Mouse (Mus musculus): ENCODE measurements around the gene Fut11.

DNA sequence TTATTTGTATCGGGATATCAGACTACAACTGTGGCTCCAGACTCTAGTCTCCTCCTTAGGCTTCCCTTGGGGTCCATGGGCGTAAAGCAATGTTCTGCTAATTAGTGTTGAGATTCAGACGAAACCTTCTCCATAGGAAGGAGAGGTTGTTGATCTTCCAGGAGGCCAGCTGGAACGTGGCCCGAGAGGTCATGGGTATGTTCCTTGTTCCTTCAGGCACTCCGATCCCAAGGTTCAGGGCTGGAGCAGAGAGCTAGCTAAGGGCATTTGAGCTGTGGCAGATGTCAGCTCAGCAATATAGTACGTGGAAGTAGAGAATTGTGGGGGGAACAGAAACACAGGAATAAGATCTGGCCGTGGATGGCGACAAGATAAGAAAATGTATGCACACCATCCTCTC, 39.0 kb upstream of the Fut11 start:
- no peak for TF ChIP-seq CTCF (IDR thresholded peaks at IDR 0.05)
- no peak for TF ChIP-seq POLR2A (IDR thresholded peaks at IDR 0.05; ENCODE audit: insufficient read depth, low read depth, low read length)

Measured in heart, adult 2 months (tissue).